Mouse (Mus musculus): Measurements from ENCODE around the gene Polr3c.

DNA sequence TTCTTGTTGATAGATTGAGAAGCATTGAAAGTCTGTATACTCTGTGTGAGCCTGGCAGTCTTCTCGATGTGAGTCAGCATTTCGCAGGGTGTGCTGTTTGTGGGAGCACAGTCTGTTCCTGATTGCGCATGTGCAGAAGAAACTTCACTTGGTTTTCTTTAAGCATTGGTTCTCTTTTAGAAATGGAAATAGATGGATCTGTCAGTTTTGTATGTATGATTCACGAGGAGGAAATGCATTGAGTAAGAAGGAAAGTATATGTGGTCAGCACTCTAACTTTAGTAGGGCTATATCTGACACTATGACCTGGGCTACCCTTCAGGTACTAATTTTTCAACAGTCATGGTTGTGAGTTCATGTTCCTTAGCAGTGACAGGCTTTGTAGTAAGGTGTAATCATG, 32.3 kb upstream of the Polr3c start:
- no peak for TF ChIP-seq POLR2A (IDR thresholded peaks at IDR 0.05; ENCODE audit: extremely low read depth, insufficient read depth, low read length)
- TF ChIP-seq CTCF (IDR thresholded peaks at IDR 0.05; ENCODE audit: extremely low read depth, insufficient read depth, low read length): no peak
